Mouse (Mus musculus) neural tube, embryonic 15.5 days (tissue): ENCODE measurements around the gene Sgta. TPM values are rescaled to one million over a fixed set of nuclear protein-coding genes. Genes with fewer than 3 reads are reported as not detected.

Experiments
- ATAC-seq: fragments of 200-750 bp; cut with Nextera tagmentation; 2 replicates; pipeline ENCODE4 v1.8.0; 2017; ENCODE audit warnings: mild to moderate bottlenecking, moderate TSS enrichment, moderate library complexity; ENCODE audit not compliant: low FRiP score
- H3K27ac ChIP-seq: fragments of 300-500 bp; sonication (generic); replicated peaks from 2 replicates; pipeline ENCODE4 v1.5.1; 2015; ENCODE audit warnings: mild to moderate bottlenecking, inconsistent platforms
- H3K27me3 ChIP-seq: fragments of 300-500 bp; sonication (generic); replicated peaks from 2 replicates; pipeline ENCODE4 v1.6.1; 2015; ENCODE audit warnings: inconsistent platforms
- H3K36me3 ChIP-seq: fragments of 300-500 bp; sonication (generic); 2 replicates; pipeline ENCODE4 v1.6.1; 2015; ENCODE audit warnings: inconsistent platforms
- H3K4me1 ChIP-seq: fragments of 300-500 bp; sonication (generic); 2 replicates; pipeline ENCODE4 v1.6.1; 2015; ENCODE audit warnings: inconsistent platforms
- H3K4me2 ChIP-seq: fragments of 300-500 bp; sonication (generic); 2 replicates; pipeline ENCODE4 v1.6.1; 2015; ENCODE audit warnings: inconsistent platforms, mild to moderate bottlenecking, moderate library complexity
- H3K4me3 ChIP-seq: fragments of 300-500 bp; sonication (generic); replicated peaks from 2 replicates; pipeline ENCODE4 v1.5.1; 2015; ENCODE audit warnings: mild to moderate bottlenecking, inconsistent platforms
- H3K9ac ChIP-seq: fragments of 300-500 bp; sonication (generic); replicated peaks from 2 replicates; pipeline ENCODE4 v1.6.1; 2015; ENCODE audit warnings: mild to moderate bottlenecking, inconsistent platforms
- H3K9me3 ChIP-seq: fragments of 300-500 bp; sonication (generic); replicated peaks from 2 replicates; pipeline ENCODE4 v1.6.1; 2016; ENCODE audit warnings: inconsistent platforms
- WGBS: fragments of 180-500 bp; shearing (Covaris S2); methylation state at CpG from one replicate; pipeline ENCODE4 v1.1.7; 2015; ENCODE audit warnings: mixed read lengths; 5-methylcytosine and 5-hydroxymethylcytosine counted together
- polyA plus RNA-seq: library from polyadenylated mRNA; unstranded; fragments of >200 nt; fragmentation: Nextera tagmentation; extraction: Ambion mirVana; gene quantifications from 2 replicates; pipeline ENCODE4 v1.2.1, GENCODE M21; 2015

Sgta gene
- polyA plus RNA-seq, 1 experiment from 2014 or later: 298 TPM

- peaks cover 26% of the 10 kb centered on the region for H3K36me3 ChIP-seq
- no peak overlapping the region for H3K4me3 ChIP-seq
- no peak for ATAC-seq
- H3K4me1 ChIP-seq: peaks cover 33% of the 10 kb centered on the region
- H3K4me2 ChIP-seq: no peak overlapping the region
- no peak overlapping the region for H3K27ac ChIP-seq
- 83% methylated on average over 4 of the region's 4 CpGs for WGBS
- no peak overlapping the region for H3K9ac ChIP-seq
- no peaks in the 10 kb centered on the region for H3K9me3 ChIP-seq
- peaks cover 18% of the 10 kb centered on the region; the same call in 1 of the 2 replicates for H3K27me3 ChIP-seq
Measured at GRCm38 (mm10) chr10:81027331-81027730, 32.6 kb downstream of the Sgta start.

- ATAC-seq: no peak
- WGBS: 95% methylated on average over 5 of the region's 5 CpGs
- H3K36me3 ChIP-seq: peaks cover 22% of the 10 kb centered on the region
Measured at GRCm38 (mm10) chr10:81026857-81027256, 33.1 kb downstream of the Sgta start.

GRCm38 (mm10) chr10:81025639-81026275, 34.2 kb downstream of the Sgta start, which contains the start of gene Diras1:
Diras1 (minus strand) TSS chr10:81025662.
- peak within 1 kb of the TSS; percentile 73 for H3K4me2 ChIP-seq
- no peaks in the 10 kb centered on the region for H3K9me3 ChIP-seq
- H3K27ac ChIP-seq: peak within 1 kb of the TSS; percentile 37
- peaks cover 12% of the 10 kb centered on the region for H3K36me3 ChIP-seq
- peaks cover 40% of the 10 kb centered on the region for H3K4me1 ChIP-seq
- H3K4me3 ChIP-seq: peak within 1 kb of the TSS; percentile 57
- peaks cover 22% of the 10 kb centered on the region; the same call in 1 of the 2 replicates for H3K27me3 ChIP-seq
- ATAC-seq: peak; percentile 45; the same call in 1 of the 2 replicates
- 48% methylated on average over 12 of the region's 12 CpGs for WGBS
- H3K9ac ChIP-seq: peak within 1 kb of the TSS; percentile 71

More at GRCm38 (mm10) chr10:81026857-81027256, 33.1 kb downstream of the Sgta start:
- Histone ChIP-seq H3K9ac (no peak overlapping the region), H3K27me3 (peaks cover 19% of the 10 kb centered on the region; the same call in 1 of the 2 replicates), H3K4me2 (no peak overlapping the region), H3K9me3 (no peaks in the 10 kb centered on the region), H3K4me1 (peaks cover 37% of the 10 kb centered on the region), H3K27ac (no peak overlapping the region), H3K4me3 (no peak overlapping the region)

GRCm38 (mm10) chr10:81025047-81025621, 34.8 kb downstream of the Sgta start:
- ATAC-seq: peak; percentile 67
- Histone ChIP-seq H3K27ac (no peak overlapping the region; the same call in 1 of the 2 replicates), H3K27me3 (peaks cover 22% of the 10 kb centered on the region; the same call in 1 of the 2 replicates), H3K36me3 (peaks cover 6% of the 10 kb centered on the region; the same call in 1 of the 2 replicates), H3K4me3 (peak overlapping the region; percentile 57), H3K9ac (peak overlapping the region; percentile 71), H3K9me3 (no peaks in the 10 kb centered on the region), H3K4me1 (peaks cover 40% of the 10 kb centered on the region), H3K4me2 (peak overlapping the region; percentile 73)
- WGBS: 2% methylated on average over 20 of the region's 43 CpGs

- H3K9ac ChIP-seq: peak overlapping the region; percentile 71
- peak; percentile 19; the same call in 1 of the 2 replicates for ATAC-seq
- H3K9me3 ChIP-seq: no peaks in the 10 kb centered on the region
- H3K27ac ChIP-seq: no peak overlapping the region
- peaks cover 22% of the 10 kb centered on the region; the same call in 1 of the 2 replicates for H3K27me3 ChIP-seq
- H3K4me3 ChIP-seq: peak overlapping the region; percentile 57
- H3K36me3 ChIP-seq: no peaks in the 10 kb centered on the region
- WGBS: 80% methylated on average over 5 of the region's 5 CpGs
- H3K4me1 ChIP-seq: peaks cover 39% of the 10 kb centered on the region
- peak overlapping the region; percentile 73 for H3K4me2 ChIP-seq
Measured at GRCm38 (mm10) chr10:81024346-81024937, 35.5 kb downstream of the Sgta start.

GRCm38 (mm10) chr10:81022744-81023143, 37.2 kb downstream of the Sgta start:
- H3K9me3 ChIP-seq: no peaks in the 10 kb centered on the region
- H3K27me3 ChIP-seq: peaks cover 22% of the 10 kb centered on the region; the same call in 1 of the 2 replicates
- H3K4me2 ChIP-seq: peak overlapping the region; percentile 36; the same call in 1 of the 2 replicates

GRCm38 (mm10) chr10:81021547-81022110, 38.4 kb downstream of the Sgta start:
- no peak overlapping the region for H3K9ac ChIP-seq
- H3K4me2 ChIP-seq: peak overlapping the region; percentile 36
- H3K4me3 ChIP-seq: 0 out of 2 replicates have a peak overlapping the region, but pooled peaks have one; percentile 2
- no peaks in the 10 kb centered on the region for H3K9me3 ChIP-seq
- whole genome bisulfite sequencing: 9% methylated on average over 23 of the region's 26 CpGs
- H3K27me3 ChIP-seq: peaks cover 22% of the 10 kb centered on the region; the same call in 1 of the 2 replicates
- H3K27ac ChIP-seq: no peak overlapping the region
- H3K36me3 ChIP-seq: no peaks in the 10 kb centered on the region
- H3K4me1 ChIP-seq: peaks cover 35% of the 10 kb centered on the region
- ATAC-seq: no peak

More at GRCm38 (mm10) chr10:81022744-81023143, 37.2 kb downstream of the Sgta start:
- H3K27ac ChIP-seq: no peak overlapping the region
- H3K9ac ChIP-seq: no peak overlapping the region
- peaks cover 35% of the 10 kb centered on the region for H3K4me1 ChIP-seq
- no peaks in the 10 kb centered on the region for H3K36me3 ChIP-seq
- H3K4me3 ChIP-seq: no peak overlapping the region
- no peak for ATAC-seq
- WGBS: 67% methylated on average over 8 of the region's 8 CpGs

- Histone ChIP-seq H3K36me3 (no peaks in the 10 kb centered on the region), H3K4me1 (peaks cover 34% of the 10 kb centered on the region), H3K4me3 (no peak overlapping the region), H3K9me3 (no peaks in the 10 kb centered on the region), H3K27ac (no peak overlapping the region), H3K4me2 (no peak overlapping the region), H3K9ac (no peak overlapping the region), H3K27me3 (peaks cover 22% of the 10 kb centered on the region; the same call in 1 of the 2 replicates)
- no peak for ATAC-seq
- 61% methylated on average over 2 of the region's 2 CpGs for WGBS
Measured at GRCm38 (mm10) chr10:81020207-81020606, 39.8 kb downstream of the Sgta start.

- Histone ChIP-seq H3K36me3 (no peaks in the 10 kb centered on the region), H3K27me3 (peaks cover 20% of the 10 kb centered on the region; the same call in 1 of the 2 replicates), H3K4me1 (peaks cover 34% of the 10 kb centered on the region), H3K4me2 (no peak overlapping the region), H3K4me3 (no peak overlapping the region), H3K9ac (no peak overlapping the region), H3K27ac (no peak overlapping the region), H3K9me3 (no peaks in the 10 kb centered on the region)
- 81% methylated on average over 6 of the region's 6 CpGs for WGBS
- ATAC-seq: no peak
Measured at GRCm38 (mm10) chr10:81019687-81020086, 40.3 kb downstream of the Sgta start.

- H3K36me3 ChIP-seq: no peaks in the 10 kb centered on the region
- 38% methylated on average over 10 of the region's 10 CpGs for WGBS
- H3K4me2 ChIP-seq: no peak overlapping the region
- H3K9ac ChIP-seq: no peak overlapping the region
- H3K27me3 ChIP-seq: 0 out of 2 replicates have a peak, but pooled peaks cover 9% of the 10 kb centered on the region
- H3K9me3 ChIP-seq: no peaks in the 10 kb centered on the region
- no peak for ATAC-seq
- no peak overlapping the region for H3K4me3 ChIP-seq
- peaks cover 28% of the 10 kb centered on the region for H3K4me1 ChIP-seq
- H3K27ac ChIP-seq: no peak overlapping the region
Measured at GRCm38 (mm10) chr10:81018326-81018725, 41.7 kb downstream of the Sgta start.

- Histone ChIP-seq H3K9ac (no peak overlapping the region), H3K9me3 (no peaks in the 10 kb centered on the region), H3K27ac (no peak overlapping the region), H3K4me2 (no peak overlapping the region), H3K4me1 (peaks cover 16% of the 10 kb centered on the region), H3K4me3 (no peak overlapping the region), H3K36me3 (no peaks in the 10 kb centered on the region), H3K27me3 (0 out of 2 replicates have a peak, but pooled peaks cover 3% of the 10 kb centered on the region)
- ATAC-seq: no peak
- WGBS: 9% methylated on average over 7 of the region's 7 CpGs
Measured at GRCm38 (mm10) chr10:81016645-81017044, 43.3 kb downstream of the Sgta start.
